Mouse (Mus musculus) hindbrain, postnatal 0 days (tissue): Measurements from ENCODE around the gene 4932438H23Rik. TPM values are rescaled to one million over a fixed set of nuclear protein-coding genes. Genes with fewer than 3 reads are reported as not detected.

ENCODE experiments used
- ATAC-seq: fragments of 200-750 bp; cut with Nextera tagmentation; 2 replicates; pipeline ENCODE4 v1.8.0; 2017; ENCODE audit warnings: mild to moderate bottlenecking, moderate TSS enrichment, moderate library complexity
- DNase-seq: peaks from one replicate; pipeline ENCODE4 v3.0.0-alpha.2; 2015; ENCODE audit warnings: low spot score
- H3K27ac ChIP-seq: fragments of 300-500 bp; sonication (generic); 2 replicates; pipeline ENCODE4 v1.5.1; 2014; ENCODE audit warnings: mild to moderate bottlenecking
- H3K27me3 ChIP-seq: fragments of 300-500 bp; sonication (generic); 2 replicates; pipeline ENCODE4 v1.6.1; 2014; ENCODE audit warnings: low read length, mixed read lengths; ENCODE audit not compliant: insufficient read depth
- H3K36me3 ChIP-seq: fragments of 300-500 bp; sonication (generic); 2 replicates; pipeline ENCODE4 v1.6.1; 2014; ENCODE audit warnings: low read length, mixed read lengths; ENCODE audit not compliant: insufficient read depth
- H3K4me1 ChIP-seq: fragments of 300-500 bp; sonication (generic); 2 replicates; pipeline ENCODE4 v1.6.1; 2014; ENCODE audit warnings: antibody characterized with exemption, low read length, mixed read lengths; ENCODE audit not compliant: insufficient read depth
- H3K4me2 ChIP-seq: fragments of 300-500 bp; sonication (generic); 2 replicates; pipeline ENCODE4 v1.6.1; 2014; ENCODE audit warnings: low read depth, mild to moderate bottlenecking, low read length, moderate library complexity, mixed read lengths
- H3K4me3 ChIP-seq: fragments of 300-500 bp; sonication (generic); 2 replicates; pipeline ENCODE4 v1.5.1; 2014; ENCODE audit warnings: low read length
- H3K9ac ChIP-seq: fragments of 300-500 bp; sonication (generic); replicated peaks from 2 replicates; pipeline ENCODE4 v1.6.1; 2014; ENCODE audit warnings: mild to moderate bottlenecking, low read length, moderate library complexity, mixed read lengths
- H3K9me3 ChIP-seq: fragments of 300-500 bp; sonication (generic); 2 replicates; pipeline ENCODE4 v1.6.1; 2016; ENCODE audit warnings: low read length, mixed read lengths
- CTCF ChIP-seq: IDR thresholded peaks from 2 replicates; pipeline ENCODE4 v1.5.1; 2016; ENCODE audit warnings: antibody characterized with exemption, control low read depth, low read depth
- WGBS: fragments of 180-500 bp; shearing (Covaris S2); extraction: QIAGEN DNeasy Blood & Tissue Kit; methylation state at CpG from one replicate; pipeline ENCODE4 v1.1.7; 2014; 5-methylcytosine and 5-hydroxymethylcytosine counted together
- polyA plus RNA-seq: library from polyadenylated mRNA; unstranded; fragments of >200 nt; fragmentation: Nextera tagmentation; extraction: Ambion mirVana; gene quantifications from 2 replicates; pipeline ENCODE4 v1.2.1, GENCODE M21; 2015
- total RNA-seq: library from RNA; depleted of rRNA; stranded (reverse); fragments of >200 nt; gene quantifications from 2 replicates; pipeline ENCODE4 v1.2.3, GENCODE M21; 2014

Gene 4932438H23Rik
- total and polyA plus RNA-seq, 2 experiments from 2014 or later, result 0.94 to 1.6 TPM

DNA sequence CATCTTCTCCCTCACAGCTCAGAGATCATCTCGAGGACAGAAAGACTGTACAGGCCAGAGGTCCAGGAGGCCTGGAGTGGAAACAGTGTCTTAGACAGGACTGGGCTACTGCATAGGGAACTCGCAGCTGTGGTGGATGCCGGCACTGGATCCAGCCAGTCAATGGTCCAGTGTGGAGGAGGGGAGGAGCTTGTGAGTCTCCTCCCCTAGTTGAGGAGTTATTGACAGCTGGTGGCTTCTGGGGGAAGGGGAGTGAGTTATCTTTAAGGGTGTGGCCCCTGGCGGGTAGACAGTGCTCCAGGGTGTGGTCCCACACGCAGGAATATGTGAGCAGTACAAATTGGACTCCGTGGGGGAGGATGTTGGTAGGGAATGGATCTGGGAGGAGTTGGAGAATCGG, 21.8 kb upstream of the 4932438H23Rik start:
- TF ChIP-seq CTCF, result no peak
- WGBS, result 69% methylated on average over 7 of the region's 7 CpGs

DNA sequence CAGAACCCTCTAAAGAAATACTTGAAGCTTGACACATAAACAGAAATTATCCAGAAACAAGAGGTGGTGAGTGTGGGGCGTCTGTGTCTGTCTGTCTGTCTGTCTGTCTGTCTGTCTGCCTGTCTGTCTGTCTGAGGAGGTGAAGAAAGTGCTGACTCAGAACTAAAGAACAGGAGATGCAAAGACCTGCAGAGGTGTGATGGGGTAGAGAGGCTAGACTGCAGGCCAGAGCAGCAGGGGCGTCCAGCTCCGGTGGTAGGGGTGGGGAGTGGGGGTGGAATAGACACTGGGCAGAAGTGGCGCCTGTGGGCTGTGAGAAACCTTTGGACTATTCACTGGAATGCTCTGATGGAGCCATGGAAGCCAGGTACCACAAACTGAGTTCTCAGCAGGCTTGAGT, 21.1 kb upstream of the 4932438H23Rik start:
- ATAC-seq, result no peak
- no peaks in the 10 kb centered on the region for H3K9me3 ChIP-seq

More for the DNA sequence above, 21.8 kb upstream of the 4932438H23Rik start:
- Histone ChIP-seq H3K27me3 (no peaks in the 10 kb centered on the region; the same call in 1 of the 2 replicates), H3K9me3 (no peaks in the 10 kb centered on the region), H3K36me3 (no peaks in the 10 kb centered on the region), H3K9ac (no peak overlapping the region), H3K4me2 (no peak overlapping the region), H3K4me1 (no peaks in the 10 kb centered on the region), H3K4me3 (no peak overlapping the region), H3K27ac (no peak overlapping the region)
- DNase-seq (no peak), ATAC-seq (no peak)

DNA sequence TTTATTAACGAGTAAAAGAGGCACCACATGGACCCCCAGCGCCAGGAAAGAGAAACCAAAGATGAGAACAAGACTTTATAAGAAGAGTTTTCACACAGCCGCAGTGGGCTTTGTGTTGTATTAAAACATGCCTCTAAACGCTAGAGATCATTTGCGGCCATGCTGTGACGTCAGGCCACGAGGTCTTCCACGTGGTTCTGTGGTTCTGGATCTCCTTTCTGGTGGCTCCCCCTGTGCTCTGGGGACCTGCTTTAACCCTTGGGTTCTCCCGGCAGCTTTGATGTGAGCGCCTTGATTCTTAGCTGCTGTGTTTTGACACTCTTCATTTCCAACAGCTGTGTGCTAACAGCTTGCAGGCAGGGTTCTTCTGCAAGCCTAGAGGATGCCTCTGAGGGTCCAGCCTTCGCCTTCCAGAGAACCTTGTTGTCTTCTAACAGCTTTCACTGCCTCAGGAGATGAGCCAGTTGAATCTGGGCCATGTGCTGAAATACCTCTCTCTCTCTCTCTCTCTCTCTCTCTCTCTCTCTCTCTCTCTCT, 16.1 kb upstream of the 4932438H23Rik start:
- WGBS, result 47% methylated on average over 11 of the region's 11 CpGs
- no peak overlapping the region for H3K9ac ChIP-seq
- no peaks in the 10 kb centered on the region for H3K9me3 ChIP-seq
- no peak overlapping the region for H3K27ac ChIP-seq
- H3K4me2 ChIP-seq, result no peak overlapping the region; the same call in 1 of the 2 replicates
- no peak for TF ChIP-seq CTCF
- no peaks in the 10 kb centered on the region for H3K4me1 ChIP-seq
- H3K36me3 ChIP-seq, result no peaks in the 10 kb centered on the region
- H3K4me3 ChIP-seq, result no peak overlapping the region
- H3K27me3 ChIP-seq, result no peaks in the 10 kb centered on the region
- ATAC-seq (no peak), DNase-seq (peak; percentile 6)

More for the DNA sequence above, 21.1 kb upstream of the 4932438H23Rik start:
- TF ChIP-seq CTCF, result no peak
- no peak overlapping the region for H3K4me2 ChIP-seq
- H3K27me3 ChIP-seq, result no peaks in the 10 kb centered on the region; the same call in 1 of the 2 replicates
- no peaks in the 10 kb centered on the region for H3K36me3 ChIP-seq
- H3K9ac ChIP-seq, result no peak overlapping the region
- 90% methylated on average over 4 of the region's 4 CpGs for WGBS
- DNase-seq, result no peak
- H3K4me3 ChIP-seq, result no peak overlapping the region
- H3K4me1 ChIP-seq, result no peaks in the 10 kb centered on the region
- H3K27ac ChIP-seq, result no peak overlapping the region

DNA sequence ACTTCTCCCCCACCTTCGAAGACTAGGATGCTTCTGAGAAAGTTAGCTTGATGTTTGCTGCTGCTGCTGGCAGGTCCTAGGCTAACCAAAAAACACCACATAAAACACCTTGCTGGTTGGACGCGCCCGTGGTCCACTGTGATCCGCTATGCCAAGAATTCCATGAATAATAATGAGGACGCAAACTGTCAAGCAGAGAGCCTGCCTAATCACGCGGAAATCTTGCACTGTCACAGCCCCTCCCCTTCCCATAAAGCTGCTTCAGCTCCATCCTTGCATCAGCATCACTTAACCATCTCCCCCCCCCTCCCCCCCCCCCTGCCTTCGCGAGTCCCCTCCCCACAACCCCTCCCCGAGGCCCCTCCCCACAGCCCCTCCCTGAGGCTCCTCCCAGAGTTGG, 12.7 kb upstream of the 4932438H23Rik start:
- 36% methylated on average over 9 of the region's 11 CpGs for WGBS
- Histone ChIP-seq H3K27me3 (peaks cover 5% of the 10 kb centered on the region; the same call in 1 of the 2 replicates), H3K27ac (no peak overlapping the region), H3K9me3 (no peaks in the 10 kb centered on the region), H3K9ac (no peak overlapping the region), H3K4me1 (no peaks in the 10 kb centered on the region), H3K36me3 (no peaks in the 10 kb centered on the region), H3K4me3 (no peak overlapping the region), H3K4me2 (no peak overlapping the region)
- DNase-seq (no peak), ATAC-seq (no peak)
- TF ChIP-seq CTCF, result no peak

DNA sequence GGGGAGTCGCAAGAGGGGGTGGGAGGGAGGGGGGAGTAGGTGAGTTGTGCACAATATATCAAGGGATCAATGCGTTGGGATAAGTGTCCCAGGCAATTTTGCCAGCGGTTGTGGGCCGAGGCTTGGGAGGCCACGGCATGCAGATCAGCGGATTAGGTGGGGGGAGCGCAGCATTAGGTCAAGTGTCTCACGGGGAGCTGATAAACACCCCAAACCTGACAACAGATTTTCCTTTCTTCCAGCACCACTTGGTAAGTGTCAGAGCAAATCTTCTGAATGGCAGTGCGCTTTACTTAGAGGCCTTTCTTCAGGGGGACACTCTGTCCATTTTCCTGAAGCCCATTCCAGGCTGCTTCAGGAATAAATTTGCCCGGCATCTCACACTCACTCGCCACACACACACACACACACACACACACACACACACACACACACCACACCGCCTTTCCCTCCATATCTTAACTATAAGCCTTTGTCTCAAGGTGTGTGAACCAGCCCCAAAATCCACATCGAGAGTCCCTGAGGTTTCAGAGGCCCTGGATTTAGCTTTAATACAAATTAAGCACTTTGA, 10.6 kb upstream of the 4932438H23Rik start:
- Histone ChIP-seq H3K36me3 (no peaks in the 10 kb centered on the region), H3K4me2 (no peak overlapping the region), H3K9ac (no peak overlapping the region), H3K27ac (no peak overlapping the region), H3K4me3 (no peak overlapping the region), H3K27me3 (peaks cover 5% of the 10 kb centered on the region; the same call in 1 of the 2 replicates), H3K4me1 (no peaks in the 10 kb centered on the region), H3K9me3 (no peaks in the 10 kb centered on the region)
- ATAC-seq, result no peak
- TF ChIP-seq CTCF, result no peak
- DNase-seq, result no peak
- 44% methylated on average over 13 of the region's 13 CpGs for WGBS

DNA sequence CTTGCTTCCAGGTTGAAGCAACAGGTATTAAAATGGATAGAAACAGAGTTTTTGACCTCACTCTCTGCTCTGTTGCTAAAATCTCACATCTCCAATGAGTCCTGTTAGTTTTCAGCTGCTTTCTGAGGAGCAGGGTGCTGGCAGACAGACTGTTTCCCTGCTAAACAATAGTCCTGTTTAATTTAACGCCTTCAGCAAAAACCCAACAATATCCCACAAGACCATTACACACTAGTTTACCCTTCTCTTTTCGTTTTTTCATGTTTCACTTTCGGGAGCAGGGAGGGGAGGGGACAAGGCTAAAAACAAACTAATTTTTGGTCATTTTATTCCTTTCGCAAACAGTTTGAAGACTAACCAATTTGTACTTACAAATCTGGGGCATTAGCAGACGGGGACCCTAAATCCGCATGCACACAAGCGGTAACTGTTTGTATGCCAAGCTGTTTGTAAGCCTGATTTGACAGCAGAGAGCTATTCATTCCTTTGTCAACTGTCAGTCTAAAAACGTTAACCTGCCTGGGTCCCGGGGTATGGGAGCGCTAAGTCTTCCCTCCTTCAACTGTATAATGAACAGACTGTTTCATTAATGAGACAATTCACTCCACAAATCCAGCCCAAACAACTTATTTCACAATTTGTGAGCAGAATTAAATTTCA, 10.0 kb upstream of the 4932438H23Rik start:
- no peak for TF ChIP-seq CTCF
- 34% methylated on average over 10 of the region's 10 CpGs for WGBS
- Histone ChIP-seq H3K4me3 (no peak overlapping the region), H3K4me1 (no peaks in the 10 kb centered on the region), H3K27me3 (peaks cover 5% of the 10 kb centered on the region; the same call in 1 of the 2 replicates), H3K36me3 (no peaks in the 10 kb centered on the region), H3K9ac (no peak overlapping the region), H3K27ac (no peak overlapping the region), H3K4me2 (no peak overlapping the region), H3K9me3 (no peaks in the 10 kb centered on the region)
- DNase-seq (no peak), ATAC-seq (no peak)

DNA sequence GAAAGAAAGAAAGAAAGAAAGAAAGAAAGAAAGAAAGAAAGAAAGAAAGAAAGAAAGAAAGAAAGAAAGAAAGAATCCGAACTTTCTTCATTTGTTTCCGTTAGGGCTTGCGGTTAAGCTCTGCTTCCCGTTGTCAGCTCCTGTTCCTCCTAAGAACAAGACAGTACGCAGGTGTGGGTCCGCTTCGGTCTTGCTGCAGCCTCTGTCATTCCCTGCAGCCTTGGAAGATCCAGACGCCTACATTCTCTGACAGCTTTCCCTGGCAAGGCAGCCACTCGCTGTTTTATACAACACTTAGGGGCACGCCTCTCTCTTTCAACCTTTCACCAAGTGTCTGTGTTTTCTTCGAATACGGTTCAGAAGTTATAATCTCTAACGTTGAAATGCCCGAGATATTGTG, 8.5 kb upstream of the 4932438H23Rik start:
- WGBS, result 82% methylated on average over 14 of the region's 14 CpGs

More for the DNA sequence above, 8.5 kb upstream of the 4932438H23Rik start:
- H3K9me3 ChIP-seq, result no peaks in the 10 kb centered on the region
- no peaks in the 10 kb centered on the region for H3K4me1 ChIP-seq
- H3K4me3 ChIP-seq, result no peak overlapping the region
- H3K36me3 ChIP-seq, result no peaks in the 10 kb centered on the region
- H3K4me2 ChIP-seq, result no peak overlapping the region
- DNase-seq, result no peak
- TF ChIP-seq CTCF, result no peak
- H3K9ac ChIP-seq, result no peak overlapping the region
- no peak overlapping the region for H3K27ac ChIP-seq
- no peak for ATAC-seq
- H3K27me3 ChIP-seq, result peaks cover 5% of the 10 kb centered on the region; the same call in 1 of the 2 replicates
